Mouse (Mus musculus) heart, postnatal 0 days (tissue): ENCODE measurements at regions not wholly inside any gene's neighbourhood (a gene's known extent, or its start where the extent isn't known, plus 50 kb on each side); places are given as distances from the start of the nearest gene placed in this dataset.

Experiments
- ATAC-seq: fragments of 200-750 bp; cut with Nextera tagmentation; 2 replicates; pipeline ENCODE4 v1.8.0; 2017; ENCODE audit warnings: low read depth, moderate number of reproducible peaks, moderate library complexity; ENCODE audit not compliant: insufficient read depth
- DNase-seq: peaks from one replicate; pipeline ENCODE4 v3.0.0-alpha.2; 2016; ENCODE audit warnings: low spot score
- H3K27ac ChIP-seq: fragments of 300-500 bp; sonication (generic); 2 replicates; pipeline ENCODE4 v1.5.1; 2014; ENCODE audit warnings: low read depth, mild to moderate bottlenecking
- H3K27me3 ChIP-seq: fragments of 300-500 bp; sonication (generic); 2 replicates; pipeline ENCODE4 v1.6.1; 2014; ENCODE audit warnings: low read length, mixed read lengths; ENCODE audit not compliant: control insufficient read depth, insufficient read depth
- H3K36me3 ChIP-seq: fragments of 300-500 bp; sonication (generic); replicated peaks from 2 replicates; pipeline ENCODE4 v1.6.1; 2014; ENCODE audit warnings: low read length, mixed read lengths; ENCODE audit not compliant: control insufficient read depth, insufficient read depth
- H3K4me1 ChIP-seq: fragments of 300-500 bp; sonication (generic); 2 replicates; pipeline ENCODE4 v1.6.1; 2014; ENCODE audit warnings: antibody characterized with exemption; ENCODE audit not compliant: control insufficient read depth, insufficient read depth
- H3K4me2 ChIP-seq: fragments of 300-500 bp; sonication (generic); 2 replicates; pipeline ENCODE4 v1.6.1; 2014; ENCODE audit warnings: low read depth, mild to moderate bottlenecking, low read length, moderate library complexity
- H3K4me3 ChIP-seq: fragments of 300-500 bp; sonication (generic); 2 replicates; pipeline ENCODE4 v1.5.1; 2014; ENCODE audit warnings: low read depth, low read length
- H3K9ac ChIP-seq: fragments of 300-500 bp; sonication (generic); replicated peaks from 2 replicates; pipeline ENCODE4 v1.6.1; 2014; ENCODE audit warnings: low read depth, low read length, mixed read lengths
- H3K9me3 ChIP-seq: fragments of 300-500 bp; sonication (generic); replicated peaks from 2 replicates; pipeline ENCODE4 v1.6.1; 2016; ENCODE audit warnings: low read length; ENCODE audit not compliant: control insufficient read depth
- CTCF ChIP-seq: IDR thresholded peaks from 2 replicates; pipeline ENCODE4 v1.5.1; 2016; ENCODE audit warnings: antibody characterized with exemption, control low read depth, low read depth
- EP300 ChIP-seq: IDR thresholded peaks from 2 replicates; pipeline ENCODE4 v1.6.1; 2016; ENCODE audit warnings: antibody characterized with exemption, low read depth
- WGBS: fragments of 180-500 bp; shearing (Covaris S2); extraction: QIAGEN DNeasy Blood & Tissue Kit; methylation state at CpG from one replicate; pipeline ENCODE4 v1.1.7; 2014; 5-methylcytosine and 5-hydroxymethylcytosine counted together

- H3K36me3 ChIP-seq, result no peaks in the 10 kb centered on the region
- no peak for ATAC-seq
These were observed 522.2 kb upstream of the 2610301B20Rik start for GRCm38 (mm10) chr4:10351876-10352627.

GRCm38 (mm10) chr4:10357572-10357971 is 516.7 kb upstream of the 2610301B20Rik start:
- no peak for DNase-seq
- H3K36me3 ChIP-seq, result no peaks in the 10 kb centered on the region

More at GRCm38 (mm10) chr4:10351876-10352627, 522.2 kb upstream of the 2610301B20Rik start:
- no peak overlapping the region for H3K27ac ChIP-seq
- DNase-seq, result no peak
- 80% methylated on average over 4 of the region's 4 CpGs for WGBS
- H3K9me3 ChIP-seq, result no peaks in the 10 kb centered on the region
- TF ChIP-seq CTCF, result no peak
- TF ChIP-seq EP300, result no peak
- H3K9ac ChIP-seq, result no peak overlapping the region
- H3K27me3 ChIP-seq, result no peaks in the 10 kb centered on the region
- no peaks in the 10 kb centered on the region for H3K4me1 ChIP-seq
- H3K4me3 ChIP-seq, result no peak overlapping the region
- H3K4me2 ChIP-seq, result no peak overlapping the region

GRCm38 (mm10) chr4:10389790-10390189 is 484.5 kb upstream of the 2610301B20Rik start:
- Histone ChIP-seq H3K4me1 (no peaks in the 10 kb centered on the region), H3K9ac (no peak overlapping the region), H3K27me3 (no peaks in the 10 kb centered on the region), H3K9me3 (no peaks in the 10 kb centered on the region), H3K27ac (no peak overlapping the region), H3K36me3 (no peaks in the 10 kb centered on the region), H3K4me2 (no peak overlapping the region), H3K4me3 (no peak overlapping the region)
- DNase-seq, result no peak
- TF ChIP-seq EP300, result no peak
- ATAC-seq, result no peak
- 87% methylated on average over 2 of the region's 2 CpGs for WGBS

More at GRCm38 (mm10) chr4:10357572-10357971, 516.7 kb upstream of the 2610301B20Rik start:
- no peak overlapping the region for H3K9ac ChIP-seq
- TF ChIP-seq EP300 (no peak), CTCF (no peak)
- no peak overlapping the region for H3K4me2 ChIP-seq
- no peak overlapping the region for H3K27ac ChIP-seq
- WGBS, result 48% methylated on average over 3 of the region's 3 CpGs
- H3K4me1 ChIP-seq, result no peaks in the 10 kb centered on the region
- no peak overlapping the region for H3K4me3 ChIP-seq
- no peaks in the 10 kb centered on the region for H3K9me3 ChIP-seq
- H3K27me3 ChIP-seq, result no peaks in the 10 kb centered on the region
- no peak for ATAC-seq

DNA sequence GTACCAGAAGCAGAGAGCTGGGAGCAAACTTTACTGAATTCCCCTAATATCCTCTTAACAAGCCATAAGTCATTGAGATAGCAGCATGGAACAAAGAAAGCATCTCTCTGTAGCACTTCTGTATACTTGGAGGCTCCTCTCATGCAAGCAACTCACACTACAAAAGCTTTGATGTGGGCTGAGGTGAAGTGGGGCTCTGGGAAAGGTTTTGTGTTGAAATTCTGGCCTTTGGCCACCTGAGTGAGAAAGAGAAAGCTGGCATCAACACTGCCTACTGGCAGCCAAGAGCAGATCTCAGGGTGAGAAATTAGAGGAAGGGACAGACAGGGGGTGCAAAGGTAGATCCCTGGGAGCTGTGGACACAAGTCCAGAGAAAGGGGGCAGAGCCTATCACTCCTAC is 477.0 kb upstream of the 2610301B20Rik start:
- Histone ChIP-seq H3K27me3 (no peaks in the 10 kb centered on the region), H3K4me1 (no peaks in the 10 kb centered on the region), H3K4me3 (no peak overlapping the region), H3K9me3 (no peaks in the 10 kb centered on the region), H3K36me3 (no peaks in the 10 kb centered on the region), H3K27ac (no peak overlapping the region), H3K4me2 (no peak overlapping the region), H3K9ac (no peak overlapping the region)
- ATAC-seq, result no peak
- no peak for TF ChIP-seq CTCF
- no peak for TF ChIP-seq EP300
- no peak for DNase-seq

- no peak overlapping the region for H3K4me3 ChIP-seq
- no peaks in the 10 kb centered on the region for H3K9me3 ChIP-seq
- H3K36me3 ChIP-seq, result no peaks in the 10 kb centered on the region
- no peaks in the 10 kb centered on the region for H3K4me1 ChIP-seq
- DNase-seq, result no peak
- no peak for ATAC-seq
- H3K27ac ChIP-seq, result no peak overlapping the region
- no peak overlapping the region for H3K4me2 ChIP-seq
- no peaks in the 10 kb centered on the region for H3K27me3 ChIP-seq
- no peak for TF ChIP-seq CTCF
- no peak for TF ChIP-seq EP300
- WGBS, result 93% methylated on average over 2 of the region's 2 CpGs
- H3K9ac ChIP-seq, result no peak overlapping the region
These were observed 476.2 kb upstream of the 2610301B20Rik start for GRCm38 (mm10) chr4:10398075-10398474.

DNA sequence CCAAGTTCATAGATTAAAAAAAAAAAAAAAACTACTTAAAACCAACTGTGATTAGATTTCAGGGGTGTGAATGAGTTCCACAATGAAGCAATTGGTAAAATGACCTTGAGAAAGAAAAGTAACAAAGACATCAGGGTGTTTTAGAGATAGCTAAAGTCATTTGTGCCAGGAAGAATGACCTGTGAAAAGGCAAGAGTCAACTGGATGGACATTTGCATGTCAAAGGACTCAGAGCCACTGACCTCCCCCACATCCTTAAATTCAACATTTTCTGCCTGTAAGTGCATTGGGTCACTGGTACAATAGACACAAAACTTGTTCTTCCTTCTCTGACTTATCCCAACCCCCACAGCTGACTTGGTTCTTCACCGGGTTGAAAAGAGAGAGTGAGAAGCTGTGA is 474.6 kb upstream of the 2610301B20Rik start:
- DNase-seq, result no peak
- Histone ChIP-seq H3K9me3 (no peaks in the 10 kb centered on the region), H3K9ac (no peak overlapping the region), H3K4me2 (no peak overlapping the region), H3K4me1 (peaks cover 5% of the 10 kb centered on the region; the same call in 1 of the 2 replicates), H3K27me3 (no peaks in the 10 kb centered on the region), H3K36me3 (no peaks in the 10 kb centered on the region), H3K4me3 (no peak overlapping the region), H3K27ac (no peak overlapping the region)
- ATAC-seq, result no peak
- WGBS, result 58% methylated on average over 1 of the region's 1 CpGs
- TF ChIP-seq CTCF (no peak), EP300 (no peak)
